Mouse (Mus musculus) liver, embryonic 14.5 days (tissue): ENCODE measurements at regions not wholly inside any gene's neighbourhood (a gene's known extent, or its start where the extent isn't known, plus 50 kb on each side); places are given as distances from the start of the nearest gene placed in this dataset.

Experiments
- CTCF ChIP-seq: IDR thresholded peaks from 2 replicates; pipeline ENCODE4 v1.5.1; 2016; ENCODE audit warnings: antibody characterized with exemption, low read depth, control low read depth
- EP300 ChIP-seq: IDR thresholded peaks from 2 replicates; pipeline ENCODE4 v1.6.1; 2016; ENCODE audit warnings: antibody characterized with exemption, low read depth

GRCm38 (mm10) chr13:52306783-52307440, 224.2 kb downstream of the Diras2 start:
- TF ChIP-seq CTCF = no peak
- no peak for TF ChIP-seq EP300
